Mouse (Mus musculus): ENCODE data around the gene Samd13. TPM values are rescaled to one million over a fixed set of nuclear protein-coding genes. Genes with fewer than 3 reads are reported as not detected.

The Samd13 gene
- polyA plus RNA-seq, 1 experiment from 2014 or later: 0.63 TPM

- Histone ChIP-seq H3K9me3 (replicated peaks; ENCODE audit: low read length) (no peaks in the 10 kb centered on the region), H3K27me3 (ENCODE audit: insufficient read depth, low read length) (no peaks in the 10 kb centered on the region), H3K4me1 (replicated peaks; ENCODE audit: insufficient read depth, low read length) (no peaks in the 10 kb centered on the region), H3K36me3 (ENCODE audit: insufficient read depth, low read length) (no peaks in the 10 kb centered on the region), H3K9ac (ENCODE audit: low read depth, low read length) (no peak overlapping the region), H3K4me3 (replicated peaks; ENCODE audit: low read depth, low read length) (no peak overlapping the region), H3K27ac (no peak overlapping the region), H3K4me2 (ENCODE audit: low read length) (no peak overlapping the region)
- 94% methylated on average over 16 of the region's 16 CpGs for WGBS
- ATAC-seq (replicated peaks; ENCODE audit: low FRiP score, low read depth) (no peak), DNase-seq (ENCODE audit: low spot score) (no peak)
- no peak for TF ChIP-seq CTCF (IDR thresholded peaks at IDR 0.05; ENCODE audit: low read depth)
These were observed 5.7 kb downstream of the Samd13 start for GRCm38 (mm10) chr3:146679646-146680045.

GRCm38 (mm10) chr3:146676193-146676592 lies 9.2 kb downstream of the Samd13 start:
- no peak overlapping the region for H3K4me3 ChIP-seq (replicated peaks; ENCODE audit: low read depth, low read length)
- H3K9me3 ChIP-seq (replicated peaks; ENCODE audit: low read length): no peaks in the 10 kb centered on the region
- no peak for TF ChIP-seq CTCF (IDR thresholded peaks at IDR 0.05; ENCODE audit: low read depth)
- no peak for ATAC-seq (replicated peaks; ENCODE audit: low FRiP score, low read depth)
- H3K9ac ChIP-seq (ENCODE audit: low read depth, low read length): no peak overlapping the region
- H3K4me1 ChIP-seq (replicated peaks; ENCODE audit: insufficient read depth, low read length): no peaks in the 10 kb centered on the region
- H3K4me2 ChIP-seq (ENCODE audit: low read length): no peak overlapping the region
- no peaks in the 10 kb centered on the region for H3K27me3 ChIP-seq (ENCODE audit: insufficient read depth, low read length)
- H3K27ac ChIP-seq: no peak overlapping the region
- H3K36me3 ChIP-seq (ENCODE audit: insufficient read depth, low read length): no peaks in the 10 kb centered on the region
- DNase-seq (ENCODE audit: low spot score): no peak
- 87% methylated on average over 4 of the region's 4 CpGs for WGBS

- no peak for DNase-seq (ENCODE audit: low spot score)
- 92% methylated on average over 1 of the region's 1 CpGs for WGBS
- ATAC-seq (replicated peaks; ENCODE audit: low FRiP score, low read depth): no peak
- H3K9ac ChIP-seq (ENCODE audit: low read depth, low read length): no peak overlapping the region
- TF ChIP-seq CTCF (IDR thresholded peaks at IDR 0.05; ENCODE audit: low read depth): no peak
- no peaks in the 10 kb centered on the region for H3K36me3 ChIP-seq (ENCODE audit: insufficient read depth, low read length)
- no peaks in the 10 kb centered on the region for H3K4me1 ChIP-seq (replicated peaks; ENCODE audit: insufficient read depth, low read length)
- H3K9me3 ChIP-seq (replicated peaks; ENCODE audit: low read length): no peaks in the 10 kb centered on the region
- H3K4me2 ChIP-seq (ENCODE audit: low read length): no peak overlapping the region
- H3K4me3 ChIP-seq (replicated peaks; ENCODE audit: low read depth, low read length): no peak overlapping the region
- H3K27ac ChIP-seq: no peak overlapping the region
- no peaks in the 10 kb centered on the region for H3K27me3 ChIP-seq (ENCODE audit: insufficient read depth, low read length)
These were observed 10.3 kb downstream of the Samd13 start for GRCm38 (mm10) chr3:146675101-146675500.

GRCm38 (mm10) chr3:146671121-146671520 lies 14.3 kb downstream of the Samd13 start:
- peak; percentile 45 for DNase-seq (ENCODE audit: low spot score)
- Histone ChIP-seq H3K9me3 (replicated peaks; ENCODE audit: low read length) (no peaks in the 10 kb centered on the region), H3K36me3 (ENCODE audit: insufficient read depth, low read length) (no peaks in the 10 kb centered on the region), H3K4me2 (ENCODE audit: low read length) (no peak overlapping the region), H3K27ac (no peak overlapping the region), H3K4me3 (replicated peaks; ENCODE audit: low read depth, low read length) (no peak overlapping the region), H3K4me1 (replicated peaks; ENCODE audit: insufficient read depth, low read length) (no peaks in the 10 kb centered on the region), H3K9ac (ENCODE audit: low read depth, low read length) (no peak overlapping the region), H3K27me3 (ENCODE audit: insufficient read depth, low read length) (no peaks in the 10 kb centered on the region)
- no peak for ATAC-seq (replicated peaks; ENCODE audit: low FRiP score, low read depth)
- no peak for TF ChIP-seq CTCF (IDR thresholded peaks at IDR 0.05; ENCODE audit: low read depth)
- WGBS: 59% methylated on average over 2 of the region's 2 CpGs

DNA sequence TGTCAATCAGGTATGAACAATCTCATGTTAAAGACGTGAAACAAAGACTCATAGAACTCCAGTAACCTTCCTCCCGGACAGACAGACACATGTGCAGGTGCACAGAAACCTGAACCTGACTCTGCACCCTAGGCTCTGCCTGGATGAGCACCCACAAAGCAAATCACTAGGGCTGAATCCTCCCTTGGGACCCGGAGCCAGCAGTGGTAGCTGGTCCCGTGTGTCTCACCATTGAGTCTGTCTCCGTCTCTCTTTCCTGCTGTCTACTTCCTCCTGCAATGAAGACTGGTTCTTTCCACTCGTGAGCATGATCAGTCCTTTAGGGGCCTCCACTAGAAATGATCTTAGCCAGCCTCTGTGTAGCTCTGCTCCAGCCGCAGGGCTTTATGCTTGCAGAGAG lies 23.5 kb downstream of the Samd13 start:
- no peak overlapping the region for H3K4me2 ChIP-seq (ENCODE audit: low read length)
- no peak for DNase-seq (ENCODE audit: low spot score)

GRCm38 (mm10) chr3:146661001-146661400 lies 24.4 kb downstream of the Samd13 start:
- no peak for ATAC-seq (replicated peaks; ENCODE audit: low FRiP score, low read depth)
- WGBS: 59% methylated on average over 6 of the region's 6 CpGs

More for the DNA sequence above, 23.5 kb downstream of the Samd13 start:
- H3K4me1 ChIP-seq (replicated peaks; ENCODE audit: insufficient read depth, low read length): no peaks in the 10 kb centered on the region
- no peaks in the 10 kb centered on the region for H3K9me3 ChIP-seq (replicated peaks; ENCODE audit: low read length)
- H3K27ac ChIP-seq: no peak overlapping the region
- H3K36me3 ChIP-seq (ENCODE audit: insufficient read depth, low read length): no peaks in the 10 kb centered on the region
- H3K27me3 ChIP-seq (ENCODE audit: insufficient read depth, low read length): no peaks in the 10 kb centered on the region
- 70% methylated on average over 7 of the region's 7 CpGs for WGBS
- H3K4me3 ChIP-seq (replicated peaks; ENCODE audit: low read depth, low read length): no peak overlapping the region
- ATAC-seq (replicated peaks; ENCODE audit: low FRiP score, low read depth): no peak
- TF ChIP-seq CTCF (IDR thresholded peaks at IDR 0.05; ENCODE audit: low read depth): no peak
- H3K9ac ChIP-seq (ENCODE audit: low read depth, low read length): no peak overlapping the region

GRCm38 (mm10) chr3:146659321-146659720 lies 26.1 kb downstream of the Samd13 start:
- H3K9me3 ChIP-seq (replicated peaks; ENCODE audit: low read length): no peaks in the 10 kb centered on the region
- DNase-seq (ENCODE audit: low spot score) (no peak), ATAC-seq (replicated peaks; ENCODE audit: low FRiP score, low read depth) (no peak)
- H3K27me3 ChIP-seq (ENCODE audit: insufficient read depth, low read length): no peaks in the 10 kb centered on the region
- 95% methylated on average over 5 of the region's 5 CpGs for WGBS
- H3K27ac ChIP-seq: no peak overlapping the region
- no peaks in the 10 kb centered on the region for H3K36me3 ChIP-seq (ENCODE audit: insufficient read depth, low read length)
- H3K4me3 ChIP-seq (replicated peaks; ENCODE audit: low read depth, low read length): no peak overlapping the region
- no peak overlapping the region for H3K9ac ChIP-seq (ENCODE audit: low read depth, low read length)
- no peak for TF ChIP-seq CTCF (IDR thresholded peaks at IDR 0.05; ENCODE audit: low read depth)
- H3K4me2 ChIP-seq (ENCODE audit: low read length): no peak overlapping the region
- H3K4me1 ChIP-seq (replicated peaks; ENCODE audit: insufficient read depth, low read length): no peaks in the 10 kb centered on the region

More at GRCm38 (mm10) chr3:146661001-146661400, 24.4 kb downstream of the Samd13 start:
- no peak for TF ChIP-seq CTCF (IDR thresholded peaks at IDR 0.05; ENCODE audit: low read depth)
- Histone ChIP-seq H3K9me3 (replicated peaks; ENCODE audit: low read length) (no peaks in the 10 kb centered on the region), H3K27ac (no peak overlapping the region), H3K9ac (ENCODE audit: low read depth, low read length) (no peak overlapping the region), H3K27me3 (ENCODE audit: insufficient read depth, low read length) (no peaks in the 10 kb centered on the region), H3K4me1 (replicated peaks; ENCODE audit: insufficient read depth, low read length) (no peaks in the 10 kb centered on the region), H3K4me3 (replicated peaks; ENCODE audit: low read depth, low read length) (no peak overlapping the region), H3K4me2 (ENCODE audit: low read length) (no peak overlapping the region), H3K36me3 (ENCODE audit: insufficient read depth, low read length) (no peaks in the 10 kb centered on the region)
- no peak for DNase-seq (ENCODE audit: low spot score)

Data from kidney, postnatal 0 days (tissue).